Mouse (Mus musculus) hindbrain, embryonic 11.5 days (tissue): ENCODE data around the gene Gm609. TPM values are rescaled to one million over a fixed set of nuclear protein-coding genes. Genes with fewer than 3 reads are reported as not detected.
"Not testable (repeated sequence)": the region's sequence is repeated elsewhere in the genome, so short reads cannot be mapped to it uniquely, and the experiment has no call there.

ENCODE experiments used
- ATAC-seq: fragments of 200-750 bp; cut with Nextera tagmentation; 2 replicates; pipeline ENCODE4 v1.8.0; 2017; ENCODE audit warnings: mild to moderate bottlenecking, moderate TSS enrichment, moderate library complexity; ENCODE audit not compliant: low FRiP score
- DNase-seq: peaks from one replicate; pipeline ENCODE4 v3.0.0-alpha.2; 2015; ENCODE audit warnings: low spot score
- H3K27ac ChIP-seq: fragments of 300-500 bp; sonication (generic); 2 replicates; pipeline ENCODE4 v1.5.1; 2014; ENCODE audit warnings: mild to moderate bottlenecking, low read depth, low read length
- H3K27me3 ChIP-seq: fragments of 300-500 bp; sonication (generic); 2 replicates; pipeline ENCODE4 v1.6.1; 2014; ENCODE audit warnings: mild to moderate bottlenecking, low read length, moderate library complexity, mixed read lengths; ENCODE audit not compliant: control insufficient read depth, insufficient read depth
- H3K36me3 ChIP-seq: fragments of 300-500 bp; sonication (generic); 2 replicates; pipeline ENCODE4 v1.6.1; 2014; ENCODE audit warnings: mild to moderate bottlenecking, low read length, moderate library complexity, mixed read lengths; ENCODE audit not compliant: control insufficient read depth, insufficient read depth
- H3K4me1 ChIP-seq: fragments of 300-500 bp; sonication (generic); replicated peaks from 2 replicates; pipeline ENCODE4 v1.6.1; 2014; ENCODE audit warnings: low read length, mixed read lengths; ENCODE audit not compliant: control insufficient read depth, insufficient read depth
- H3K4me2 ChIP-seq: fragments of 300-500 bp; sonication (generic); replicated peaks from 2 replicates; pipeline ENCODE4 v1.6.1; 2014; ENCODE audit warnings: mild to moderate bottlenecking, low read depth, low read length
- H3K4me3 ChIP-seq: fragments of 300-500 bp; sonication (generic); 2 replicates; pipeline ENCODE4 v1.5.1; 2014; ENCODE audit warnings: low read depth, low read length
- H3K9ac ChIP-seq: fragments of 300-500 bp; sonication (generic); 2 replicates; pipeline ENCODE4 v1.6.1; 2014; ENCODE audit warnings: low read depth, low read length
- H3K9me3 ChIP-seq: fragments of 300-500 bp; sonication (generic); 2 replicates; pipeline ENCODE4 v1.6.1; 2016; ENCODE audit warnings: low read length; ENCODE audit not compliant: control insufficient read depth
- WGBS: fragments of 180-500 bp; shearing (Covaris S2); extraction: QIAGEN DNeasy Blood & Tissue Kit; methylation state at CpG from one replicate; pipeline ENCODE4 v1.1.7; 2014; 5-methylcytosine and 5-hydroxymethylcytosine counted together
- polyA plus RNA-seq: library from polyadenylated mRNA; unstranded; fragments of >200 nt; fragmentation: Nextera tagmentation; extraction: Ambion mirVana; gene quantifications from 2 replicates; pipeline ENCODE4 v1.2.1, GENCODE M21; 2014

Gene Gm609
- polyA plus RNA-seq, 1 experiment from 2014 or later = not detected

GRCm38 (mm10) chr16:45454762-45455161 lies 38.0 kb downstream of the Gm609 start:
- Histone ChIP-seq H3K4me1 (no peaks in the 10 kb centered on the region), H3K36me3 (no peaks in the 10 kb centered on the region), H3K4me2 (no peak overlapping the region), H3K27ac (no peak overlapping the region), H3K27me3 (no peaks in the 10 kb centered on the region), H3K9me3 (no peaks in the 10 kb centered on the region), H3K9ac (no peak overlapping the region), H3K4me3 (no peak overlapping the region)
- ATAC-seq (no peak), DNase-seq (no peak)

GRCm38 (mm10) chr16:45437230-45437739 lies 55.5 kb downstream of the Gm609 start:
- Histone ChIP-seq H3K4me1 (no peaks in the 10 kb centered on the region), H3K9me3 (no peaks in the 10 kb centered on the region), H3K27ac (no peak overlapping the region), H3K36me3 (no peaks in the 10 kb centered on the region), H3K4me2 (no peak overlapping the region), H3K9ac (no peak overlapping the region), H3K4me3 (no peak overlapping the region), H3K27me3 (no peaks in the 10 kb centered on the region)
- ATAC-seq = no peak; the same call in 1 of the 2 replicates
- WGBS = 94% methylated on average over 1 of the region's 1 CpGs
- DNase-seq = no peak

- ATAC-seq = no peak
- H3K27ac ChIP-seq = no peak overlapping the region
- H3K4me1 ChIP-seq = no peaks in the 10 kb centered on the region
- H3K36me3 ChIP-seq = no peaks in the 10 kb centered on the region
- DNase-seq = no peak
- no peaks in the 10 kb centered on the region for H3K9me3 ChIP-seq
- no peak overlapping the region for H3K4me2 ChIP-seq
- no peak overlapping the region for H3K4me3 ChIP-seq
- H3K9ac ChIP-seq = no peak overlapping the region
- no peaks in the 10 kb centered on the region for H3K27me3 ChIP-seq
Measured at GRCm38 (mm10) chr16:45435591-45435990, 57.2 kb downstream of the Gm609 start.

GRCm38 (mm10) chr16:45427651-45428050 lies 65.1 kb downstream of the Gm609 start:
- Histone ChIP-seq H3K27me3 (no peaks in the 10 kb centered on the region), H3K9me3 (no peaks in the 10 kb centered on the region), H3K4me2 (no peak overlapping the region), H3K4me3 (no peak overlapping the region), H3K36me3 (no peaks in the 10 kb centered on the region), H3K27ac (no peak overlapping the region), H3K4me1 (no peaks in the 10 kb centered on the region), H3K9ac (no peak overlapping the region)
- WGBS = 95% methylated on average over 9 of the region's 9 CpGs
- no peak for DNase-seq
- no peak for ATAC-seq

GRCm38 (mm10) chr16:45413497-45413896 lies 79.3 kb downstream of the Gm609 start:
- H3K27me3 ChIP-seq = no peaks in the 10 kb centered on the region
- ATAC-seq (no peak), DNase-seq (no peak)
- H3K9ac ChIP-seq = no peak overlapping the region
- no peak overlapping the region for H3K27ac ChIP-seq
- H3K4me3 ChIP-seq = no peak overlapping the region
- H3K4me1 ChIP-seq = no peaks in the 10 kb centered on the region
- no peaks in the 10 kb centered on the region for H3K36me3 ChIP-seq
- no peak overlapping the region for H3K4me2 ChIP-seq
- no peaks in the 10 kb centered on the region for H3K9me3 ChIP-seq

GRCm38 (mm10) chr16:45409064-45409446 lies 83.7 kb downstream of the Gm609 start:
- peak; percentile 38 for ATAC-seq
- WGBS = 45% methylated on average over 7 of the region's 7 CpGs
- not testable (repeated sequence) for H3K27ac ChIP-seq, H3K4me1 ChIP-seq, DNase-seq, H3K27me3 ChIP-seq, H3K36me3 ChIP-seq, H3K9me3 ChIP-seq, H3K9ac ChIP-seq
- Histone ChIP-seq H3K4me2 (peak overlapping the region; percentile 74), H3K4me3 (peak overlapping the region; percentile 55)

- Histone ChIP-seq H3K36me3 (no peaks in the 10 kb centered on the region), H3K9ac (peak within 1 kb of the TSS; percentile 66), H3K27ac (peak within 1 kb of the TSS; percentile 73), H3K4me2 (peak within 1 kb of the TSS; percentile 74), H3K9me3 (no peaks in the 10 kb centered on the region), H3K27me3 (no peaks in the 10 kb centered on the region), H3K4me3 (peak within 1 kb of the TSS; percentile 55), H3K4me1 (no peaks in the 10 kb centered on the region)
- DNase-seq = peak; percentile 68
- ATAC-seq = peak; percentile 94
- 1% methylated on average over 28 of the region's 28 CpGs for WGBS
Measured at GRCm38 (mm10) chr16:45408425-45409063, 84.2 kb downstream of the Gm609 start, which contains the start of gene Cd200. Gene Cd200, minus strand, starts transcription at chr16:45409053.

- peak overlapping the region; percentile 73 for H3K27ac ChIP-seq
Measured at GRCm38 (mm10) chr16:45407645-45408400, 84.9 kb downstream of the Gm609 start.

GRCm38 (mm10) chr16:45407091-45407490 lies 85.7 kb downstream of the Gm609 start:
- ATAC-seq (no peak), DNase-seq (no peak)
- no peak overlapping the region for H3K4me3 ChIP-seq
- no peak overlapping the region for H3K4me2 ChIP-seq
- no peaks in the 10 kb centered on the region for H3K27me3 ChIP-seq
- no peak overlapping the region for H3K9ac ChIP-seq
- 89% methylated on average over 5 of the region's 5 CpGs for WGBS
- no peaks in the 10 kb centered on the region for H3K36me3 ChIP-seq
- no peaks in the 10 kb centered on the region for H3K9me3 ChIP-seq
- H3K4me1 ChIP-seq = no peaks in the 10 kb centered on the region
- H3K27ac ChIP-seq = no peak overlapping the region

More at GRCm38 (mm10) chr16:45407645-45408400, 84.9 kb downstream of the Gm609 start:
- H3K4me2 ChIP-seq = peak overlapping the region; percentile 74
- H3K9me3 ChIP-seq = no peaks in the 10 kb centered on the region
- H3K27me3 ChIP-seq = no peaks in the 10 kb centered on the region
- DNase-seq (no peak), ATAC-seq (no peak)
- peak overlapping the region; percentile 55 for H3K4me3 ChIP-seq
- H3K9ac ChIP-seq = peak overlapping the region; percentile 66
- no peaks in the 10 kb centered on the region for H3K4me1 ChIP-seq
- 42% methylated on average over 9 of the region's 9 CpGs for WGBS
- H3K36me3 ChIP-seq = no peaks in the 10 kb centered on the region
